In the genomic region with DNA sequence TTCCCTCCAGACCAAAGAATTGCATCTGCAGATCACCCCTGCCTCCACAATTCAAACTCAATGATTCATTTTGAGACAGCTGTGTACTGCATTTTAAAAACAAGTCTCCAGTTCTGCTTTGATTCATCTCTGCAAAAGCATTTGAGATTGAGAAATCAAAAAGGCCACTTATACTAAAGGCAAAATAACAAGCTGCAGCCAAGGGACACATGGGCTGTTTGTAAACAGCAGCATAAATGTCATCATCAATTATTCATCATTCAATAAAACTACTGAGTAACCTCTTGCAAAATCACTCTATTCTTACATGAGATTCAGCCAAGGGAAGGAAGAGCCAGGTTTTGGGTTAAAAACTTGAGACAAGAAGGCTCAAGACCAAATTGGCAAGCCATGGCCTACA, we compare ENCODE assay signal across 16 mouse cellular contexts.
"Had no signal": no experiment of that assay in that cellular context is flagged by ENCODE, and none has a peak within 500 bp of the region (broad histone marks: within the 10 kb centered on the region; RNA-seq: fewer than 3 reads in every experiment).

No protein-coding gene starts in this region.

- H3K36me3 ChIP-seq: limb, embryonic 12.5 days; liver, embryonic 13.5 days; midbrain, embryonic 10.5 days; neural tube, embryonic 12.5 days; stomach, embryonic 15.5 days had no signal

- H3K9me3 ChIP-seq: limb, embryonic 12.5 days; liver, embryonic 13.5 days; midbrain, embryonic 10.5 days; neural tube, embryonic 12.5 days; stomach, embryonic 15.5 days had no signal

- DNase-seq: kidney, adult 8-10 months; kidney, postnatal 36 days; layer of hippocampus, adult 9-11 months; layer of hippocampus, postnatal 36 days; liver; liver, embryonic 13.5 days; liver, postnatal 0 days; midbrain, embryonic 14.5 days; spleen, adult 18-20 months; thymus, adult 2 months; thymus, postnatal 25 days had no signal

- ATAC-seq: intestine, embryonic 16.5 days; liver, postnatal 0 days had no signal

- H3K4me2 ChIP-seq: limb, embryonic 12.5 days; liver, embryonic 13.5 days; neural tube, embryonic 12.5 days; stomach, embryonic 15.5 days had no signal

- H3K27ac ChIP-seq: limb, embryonic 12.5 days; liver, embryonic 13.5 days; midbrain, embryonic 10.5 days; neural tube, embryonic 12.5 days; stomach, embryonic 15.5 days had no signal

- H3K4me3 ChIP-seq: limb, embryonic 12.5 days; liver, embryonic 13.5 days; midbrain, embryonic 10.5 days; neural tube, embryonic 12.5 days; stomach, embryonic 15.5 days had no signal

- H3K4me1 ChIP-seq: limb, embryonic 12.5 days; liver, embryonic 13.5 days; midbrain, embryonic 10.5 days; neural tube, embryonic 12.5 days; stomach, embryonic 15.5 days had no signal

- H3K9ac ChIP-seq: limb, embryonic 12.5 days; liver, embryonic 13.5 days; liver, postnatal 0 days; neural tube, embryonic 12.5 days; stomach, embryonic 15.5 days had no signal

- H3K27me3 ChIP-seq: limb, embryonic 12.5 days; liver, embryonic 13.5 days; neural tube, embryonic 12.5 days; stomach, embryonic 15.5 days had no signal
